ENCODE assay signal across 8 mouse cellular contexts in genomic region chr6:87914326-87915102, GRCm38 (mm10). TPM values are rescaled to one million over a fixed set of nuclear protein-coding genes. Genes with fewer than 3 reads are reported as not detected.
DNase-seq lines count a peak whose midpoint lies in the region; ATAC-seq lines count a peak whose summit lies in the region.

No protein-coding gene starts in this region.

- peaks cover 72% of the 10 kb centered on the region for H3K36me3 ChIP-seq in heart, embryonic 10.5 days
- peaks cover 74% of the 10 kb centered on the region for H3K36me3 ChIP-seq in kidney, embryonic 15.5 days
- H3K36me3 ChIP-seq in lung, embryonic 16.5 days (ENCODE audit: control insufficient read depth, insufficient read depth, low read length): peaks cover 23% of the 10 kb centered on the region

- DNase-seq in ZHBTc4 (ENCODE audit: low read depth, low spot score): peak; percentile 47
- peak; percentile 17 for DNase-seq in embryo, embryonic 11.5 days (ENCODE audit: low read depth, low spot score)
- peak; percentile 84 for DNase-seq in heart, embryonic 10.5 days (ENCODE audit: low spot score)
- DNase-seq in ovary, postnatal 36 days (ENCODE audit: low spot score): peak; percentile 55
- DNase-seq in frontal cortex, postnatal 25 days (ENCODE audit: low spot score in 2 of 2): no peak

- H3K27ac ChIP-seq in heart, embryonic 10.5 days: peak overlapping the region; percentile 93
- peak overlapping the region; percentile 90 for H3K27ac ChIP-seq in kidney, embryonic 15.5 days
- peak overlapping the region; percentile 93 for H3K27ac ChIP-seq in lung, embryonic 16.5 days (ENCODE audit: low read length)

- peak overlapping the region; percentile 96 for H3K4me3 ChIP-seq in heart, embryonic 10.5 days
- H3K4me3 ChIP-seq in kidney, embryonic 15.5 days (replicated peaks): peak overlapping the region; percentile 88
- peak overlapping the region; percentile 93 for H3K4me3 ChIP-seq in lung, embryonic 16.5 days (ENCODE audit: low read length)

- WGBS in heart, embryonic 10.5 days: 4% methylated on average over 35 of the region's 35 CpGs
- WGBS in kidney, embryonic 15.5 days: 3% methylated on average over 35 of the region's 35 CpGs
- WGBS in lung, embryonic 16.5 days: 3% methylated on average over 34 of the region's 35 CpGs

- H3K9ac ChIP-seq in kidney, embryonic 15.5 days: peak overlapping the region; percentile 78
- peak overlapping the region; percentile 87 for H3K9ac ChIP-seq in lung, embryonic 16.5 days (ENCODE audit: low read length)

- H3K9me3 ChIP-seq in heart, embryonic 10.5 days: no peaks in the 10 kb centered on the region
- no peaks in the 10 kb centered on the region for H3K9me3 ChIP-seq in kidney, embryonic 15.5 days (replicated peaks)
- no peaks in the 10 kb centered on the region for H3K9me3 ChIP-seq in lung, embryonic 16.5 days (ENCODE audit: control insufficient read depth, low read length)

- ATAC-seq in CD4-positive, CD25-positive, alpha-beta regulatory T cell, adult 4 months: peak; percentile 24
- ATAC-seq in kidney, embryonic 15.5 days (replicated peaks; ENCODE audit: low FRiP score): peak; percentile 58
- ATAC-seq in lung, embryonic 16.5 days (ENCODE audit: low read depth): peak; percentile 77

- H3K4me1 ChIP-seq in heart, embryonic 10.5 days: peaks cover 10% of the 10 kb centered on the region
- H3K4me1 ChIP-seq in kidney, embryonic 15.5 days: peaks cover 22% of the 10 kb centered on the region
- peaks cover 11% of the 10 kb centered on the region for H3K4me1 ChIP-seq in lung, embryonic 16.5 days (replicated peaks; ENCODE audit: control insufficient read depth, insufficient read depth, low read length)

- H3K4me2 ChIP-seq in kidney, embryonic 15.5 days: peak overlapping the region; percentile 74
- H3K4me2 ChIP-seq in lung, embryonic 16.5 days (ENCODE audit: low read depth, low read length): peak overlapping the region; percentile 83

- H3K27me3 ChIP-seq in heart, embryonic 10.5 days (ENCODE audit: insufficient read depth, poor library complexity, severe bottlenecking): no peaks in the 10 kb centered on the region
- H3K27me3 ChIP-seq in kidney, embryonic 15.5 days: no peaks in the 10 kb centered on the region
- no peaks in the 10 kb centered on the region for H3K27me3 ChIP-seq in lung, embryonic 16.5 days (ENCODE audit: control insufficient read depth, insufficient read depth, low read depth, low read length)

RNA-seq across cellular contexts. Expression of gene Hmces, which starts 0.8 kb away (rescaled TPM):
- 10 to 100 TPM; 38.6 to 48.4 TPM for polyA plus RNA-seq in CD4-positive, CD25-positive, alpha-beta regulatory T cell, adult 4 months (2017; shearing (Covaris generic))
- 34.8 and 44.5 TPM in 2 replicates for polyA plus RNA-seq in heart, embryonic 10.5 days (2016; fragmentation: Nextera tagmentation; extraction: Ambion mirVana)
- polyA plus RNA-seq in kidney, embryonic 15.5 days (2015; fragmentation: Nextera tagmentation; extraction: Ambion mirVana): 58.5 and 59.5 TPM in 2 replicates
- polyA plus RNA-seq in lung, embryonic 16.5 days (2015; fragmentation: Nextera tagmentation; extraction: Ambion mirVana): 50.1 and 54.7 TPM in 2 replicates

RNA-seq across cellular contexts. Expression of gene Copg1, which starts 26.9 kb away (rescaled TPM):
- polyA plus RNA-seq in CD4-positive, CD25-positive, alpha-beta regulatory T cell, adult 4 months (2017; shearing (Covaris generic)): 100 to 1,000 TPM; 111 to 171 TPM
- polyA plus RNA-seq in heart, embryonic 10.5 days (2016; fragmentation: Nextera tagmentation; extraction: Ambion mirVana): 173 and 179 TPM in 2 replicates
- 159 and 164 TPM in 2 replicates for polyA plus RNA-seq in kidney, embryonic 15.5 days (2015; fragmentation: Nextera tagmentation; extraction: Ambion mirVana)
- polyA plus RNA-seq in lung, embryonic 16.5 days (2015; fragmentation: Nextera tagmentation; extraction: Ambion mirVana): 166 TPM in 2 replicates

Comparison
In these comparisons a context has a peak if more than half of its experiments do, and no peak if none do; other contexts are left out.
1. ATAC-seq: peak in every context shown above with its lines; median percentile 77 in lung, embryonic 16.5 days; 58 in kidney, embryonic 15.5 days; 24 in CD4-positive, CD25-positive, alpha-beta regulatory T cell, adult 4 months.
2. DNase-seq: peak in ZHBTc4 (single experiment), embryo, embryonic 11.5 days (single experiment), heart, embryonic 10.5 days (single experiment) and ovary, postnatal 36 days (single experiment); none in frontal cortex, postnatal 25 days (0 of 2).
3. Peak in every context shown above with its lines, with median percentiles within 50 percentile points of each other: H3K27ac ChIP-seq and H3K4me3 ChIP-seq.